Mouse (Mus musculus): ENCODE results near the gene Lce1g. TPM values are rescaled to one million over a fixed set of nuclear protein-coding genes. Genes with fewer than 3 reads are reported as not detected.

The Lce1g gene
- not detected for polyA plus RNA-seq (2017; shearing (Covaris generic))

GRCm38 (mm10) chr3:92752238-92752637 is at the start of gene Lce1g:
TSS of gene Lce1g (minus strand) at chr3:92752338.
- ATAC-seq = no peak

GRCm38 (mm10) chr3:92790414-92790813 is 38.3 kb upstream of the Lce1g start, which contains the start of gene Lce1j:
TSS of gene Lce1j (minus strand) at chr3:92790514.
- no peak for ATAC-seq

GRCm38 (mm10) chr3:92778799-92779198 is 26.7 kb upstream of the Lce1g start, which contains the start of gene Lce1i:
TSS of gene Lce1i (minus strand) at chr3:92778899.
- no peak for ATAC-seq

GRCm38 (mm10) chr3:92771573-92771972 is 19.4 kb upstream of the Lce1g start:
- no peak for ATAC-seq

- ATAC-seq = no peak
These were observed 12.8 kb upstream of the Lce1g start, which contains the start of gene Lce1h for GRCm38 (mm10) chr3:92764965-92765364. TSS of gene Lce1h (minus strand) at chr3:92765065.

GRCm38 (mm10) chr3:92753197-92753596 is 1.1 kb upstream of the Lce1g start:
- no peak for ATAC-seq

- ATAC-seq = no peak
These were observed 13.1 kb downstream of the Lce1g start, which contains the start of gene Gm38119 for GRCm38 (mm10) chr3:92738996-92739395. TSS of gene Gm38119 (minus strand) at chr3:92739096.

- no peak for ATAC-seq
These were observed 29.5 kb downstream of the Lce1g start for GRCm38 (mm10) chr3:92722631-92723030.

GRCm38 (mm10) chr3:92720250-92720649 is 31.9 kb downstream of the Lce1g start, which contains the start of gene Lce1f:
TSS of gene Lce1f (minus strand) at chr3:92720350.
- no peak for ATAC-seq

GRCm38 (mm10) chr3:92715122-92715521 is 37.0 kb downstream of the Lce1g start:
- no peak for ATAC-seq

- ATAC-seq = no peak
These were observed 43.2 kb downstream of the Lce1g start, which contains the start of gene Lce1e for GRCm38 (mm10) chr3:92708974-92709373. TSS of gene Lce1e (minus strand) at chr3:92709074.

Other genes with a start within 250 kb of the Lce1g start
- gene 2310046K23Rik, start 217.8 kb downstream of the Lce1g start, polyA plus RNA-seq (2017; shearing (Covaris generic)) = not detected
- not detected for gene Ivl, start 178.6 kb downstream of the Lce1g start, polyA plus RNA-seq (2017; shearing (Covaris generic))
- not detected for gene Smcp, start 163.3 kb downstream of the Lce1g start, polyA plus RNA-seq (2017; shearing (Covaris generic))
- gene 2210017I01Rik, start 144.8 kb downstream of the Lce1g start, polyA plus RNA-seq (2017; shearing (Covaris generic)) = not detected
- not detected for gene Lce6a, start 130.7 kb downstream of the Lce1g start, polyA plus RNA-seq (2017; shearing (Covaris generic))
- gene Lce1a1, start 104.0 kb downstream of the Lce1g start, polyA plus RNA-seq (2017; shearing (Covaris generic)) = not detected
- gene Lce1b, start 95.4 kb downstream of the Lce1g start, polyA plus RNA-seq (2017; shearing (Covaris generic)) = not detected
- not detected for gene Lce1a2, start 82.0 kb downstream of the Lce1g start, polyA plus RNA-seq (2017; shearing (Covaris generic))
- gene Lce1c, start 73.1 kb downstream of the Lce1g start, polyA plus RNA-seq (2017; shearing (Covaris generic)) = not detected
- gene Lce1d, start 65.1 kb downstream of the Lce1g start, polyA plus RNA-seq (2017; shearing (Covaris generic)) = not detected
- not detected for gene Lce1e, start 43.3 kb downstream of the Lce1g start, polyA plus RNA-seq (2017; shearing (Covaris generic))
- not detected for gene Lce1f, start 32.0 kb downstream of the Lce1g start, polyA plus RNA-seq (2017; shearing (Covaris generic))
- gene Gm38119, start 13.2 kb downstream of the Lce1g start, polyA plus RNA-seq (2017; shearing (Covaris generic)) = not detected
- not detected for gene Lce1h, start 12.7 kb upstream of the Lce1g start, polyA plus RNA-seq (2017; shearing (Covaris generic))
- not detected for gene Lce1i, start 26.6 kb upstream of the Lce1g start, polyA plus RNA-seq (2017; shearing (Covaris generic))
- gene Lce1j, start 38.2 kb upstream of the Lce1g start, polyA plus RNA-seq (2017; shearing (Covaris generic)) = not detected
- gene Lce1k, start 55.6 kb upstream of the Lce1g start, polyA plus RNA-seq (2017; shearing (Covaris generic)) = not detected
- gene Kprp, start 74.9 kb upstream of the Lce1g start, polyA plus RNA-seq (2017; shearing (Covaris generic)) = not detected
- not detected for gene Lce1l, start 98.9 kb upstream of the Lce1g start, polyA plus RNA-seq (2017; shearing (Covaris generic))
- gene 2310050C09Rik, start 117.9 kb upstream of the Lce1g start, polyA plus RNA-seq (2017; shearing (Covaris generic)) = not detected
- not detected for gene Lce3a, start 173.9 kb upstream of the Lce1g start, polyA plus RNA-seq (2017; shearing (Covaris generic))
- gene Lce3b, start 180.6 kb upstream of the Lce1g start, polyA plus RNA-seq (2017; shearing (Covaris generic)) = not detected
- not detected for gene Lce3c, start 192.1 kb upstream of the Lce1g start, polyA plus RNA-seq (2017; shearing (Covaris generic))
- gene Lce3d, start 205.1 kb upstream of the Lce1g start, polyA plus RNA-seq (2017; shearing (Covaris generic)) = not detected
- gene Lce3e, start 214.7 kb upstream of the Lce1g start, polyA plus RNA-seq (2017; shearing (Covaris generic)) = not detected
- gene Lce3f, start 239.9 kb upstream of the Lce1g start, polyA plus RNA-seq (2017; shearing (Covaris generic)) = not detected

All from inflammation-experienced regulatory T-cells, adult 6 months (primary cell).